Mouse (Mus musculus): Measurements from ENCODE around the gene Snx4. TPM values are rescaled to one million over a fixed set of nuclear protein-coding genes. Genes with fewer than 3 reads are reported as not detected.

Gene Snx4
- total RNA-seq (2021), result 10 to 100 TPM; 23.1 to 24.6 TPM
- long read RNA-seq, experiment 1, transcript Snx4-201 (14 exons, 3,161 nt), result major isoform, 40 of 43 reads
- long read RNA-seq, experiment 1, partial matches to known transcripts, result 1 of 43 reads
- long read RNA-seq, experiment 1, other reads (novel, unspliced or antisense), result 2 of 43 reads
- long read RNA-seq, experiment 2, transcript Snx4-201 (14 exons, 3,161 nt), result major isoform, 19 of 23 reads
- long read RNA-seq, experiment 2, partial matches to known transcripts, result 3 of 23 reads
- long read RNA-seq, experiment 2, other reads (novel, unspliced or antisense), result 1 of 23 reads

- peak; percentile 94 to 97 for DNase-seq
Observed at GRCm38 (mm10) chr16:33251194-33252051, at the start of gene Snx4. TSS of gene Snx4 (plus strand) at chr16:33251442.

- DNase-seq, result no peak
Observed at GRCm38 (mm10) chr16:33210812-33211211, 40.4 kb upstream of the Snx4 start.

GRCm38 (mm10) chr16:33216313-33217003 lies 34.8 kb upstream of the Snx4 start:
- DNase-seq, result no peak

- DNase-seq, result peak in 1 of 2 experiments; percentile 21
Observed at GRCm38 (mm10) chr16:33217553-33218085, 33.6 kb upstream of the Snx4 start.

- DNase-seq, result no peak
Observed at GRCm38 (mm10) chr16:33222482-33222881, 28.8 kb upstream of the Snx4 start.

GRCm38 (mm10) chr16:33224381-33224780 lies 26.9 kb upstream of the Snx4 start:
- no peak for DNase-seq

GRCm38 (mm10) chr16:33234128-33234527 lies 17.1 kb upstream of the Snx4 start:
- no peak for DNase-seq

- DNase-seq, result no peak
Observed at GRCm38 (mm10) chr16:33236151-33236550, 15.1 kb upstream of the Snx4 start.

GRCm38 (mm10) chr16:33239305-33239704 lies 11.9 kb upstream of the Snx4 start:
- DNase-seq, result no peak

- no peak for DNase-seq
Observed at GRCm38 (mm10) chr16:33242046-33242445, 9.2 kb upstream of the Snx4 start.

GRCm38 (mm10) chr16:33244136-33244691 lies 7.0 kb upstream of the Snx4 start:
- no peak for DNase-seq

GRCm38 (mm10) chr16:33244933-33245470 lies 6.2 kb upstream of the Snx4 start:
- no peak for DNase-seq

- DNase-seq, result no peak
Observed at GRCm38 (mm10) chr16:33246526-33246925, 4.7 kb upstream of the Snx4 start.

GRCm38 (mm10) chr16:33247006-33247405 lies 4.2 kb upstream of the Snx4 start:
- DNase-seq, result no peak

- peak in 1 of 2 experiments; percentile 44 for DNase-seq
Observed at GRCm38 (mm10) chr16:33250651-33251120, 556 bp upstream of the Snx4 start.

- DNase-seq, result no peak
Observed at GRCm38 (mm10) chr16:33255601-33256000, 4.4 kb downstream of the Snx4 start.

GRCm38 (mm10) chr16:33258530-33258929 lies 7.3 kb downstream of the Snx4 start:
- no peak for DNase-seq

- no peak for DNase-seq
Observed at GRCm38 (mm10) chr16:33259824-33260223, 8.6 kb downstream of the Snx4 start.

- DNase-seq, result no peak
Observed at GRCm38 (mm10) chr16:33260825-33261224, 9.6 kb downstream of the Snx4 start.

GRCm38 (mm10) chr16:33261584-33262061 lies 10.4 kb downstream of the Snx4 start:
- peak; percentile 20 to 30 for DNase-seq

GRCm38 (mm10) chr16:33262096-33262495 lies 10.9 kb downstream of the Snx4 start:
- DNase-seq, result no peak

Data from heart, adult 18-20 months (tissue).